Mouse (Mus musculus): ENCODE measurements around the gene Abhd13.

The Abhd13 gene

GRCm38 (mm10) chr8:10007660-10008028 is 30.1 kb downstream of the Abhd13 start:
- in situ Hi-C loops (cut with MboI; ENCODE audit: low sequenced_read_pairs) = no loop called here

- in situ Hi-C loops (cut with MboI; ENCODE audit: low sequenced_read_pairs) = no loop called here
Observed at GRCm38 (mm10) chr8:10016252-10016651, 38.7 kb downstream of the Abhd13 start.

GRCm38 (mm10) chr8:10017231-10017630 is 39.7 kb downstream of the Abhd13 start:
- in situ Hi-C loops (cut with MboI; ENCODE audit: low sequenced_read_pairs) = no loop called here

- in situ Hi-C loops (cut with MboI; ENCODE audit: low sequenced_read_pairs) = no loop called here
Observed at GRCm38 (mm10) chr8:10030320-10031060, 53.0 kb downstream of the Abhd13 start.

- in situ Hi-C loops (cut with MboI; ENCODE audit: low sequenced_read_pairs) = no loop called here
Observed at GRCm38 (mm10) chr8:10031177-10031576, 53.7 kb downstream of the Abhd13 start.

GRCm38 (mm10) chr8:10040866-10041265 is 63.4 kb downstream of the Abhd13 start:
- in situ Hi-C loops (cut with MboI; ENCODE audit: low sequenced_read_pairs) = no loop called here

Data from CH12F3 (cell line).